Mouse (Mus musculus): ENCODE measurements around the gene Nr1h4. TPM values are rescaled to one million over a fixed set of nuclear protein-coding genes. Genes with fewer than 3 reads are reported as not detected.

The Nr1h4 gene
- polyA plus RNA-seq, 1 experiment from 2014 or later: 0.09 TPM

DNA sequence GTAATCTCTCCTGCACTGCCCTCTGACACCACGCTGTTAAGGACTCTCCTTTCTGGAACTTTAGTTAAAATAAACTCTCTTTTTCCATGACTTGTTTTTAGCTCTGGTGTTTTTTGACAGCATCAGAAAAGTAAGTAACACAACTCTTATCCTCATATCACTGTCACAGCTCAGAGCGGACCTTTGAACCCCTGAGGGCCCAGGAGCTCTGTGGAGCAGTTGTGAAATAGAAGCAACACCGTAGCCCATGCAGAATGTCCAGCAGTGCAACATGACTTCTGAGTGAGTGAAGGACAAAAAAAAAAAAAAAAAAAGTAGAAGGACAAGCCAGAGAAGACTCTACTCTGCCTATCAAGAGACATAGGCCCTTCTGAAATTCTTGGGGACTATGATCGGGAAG lies 14.2 kb downstream of the Nr1h4 start:
- Histone ChIP-seq H3K36me3 (no peaks in the 10 kb centered on the region), H3K27me3 (no peaks in the 10 kb centered on the region), H3K4me2 (no peak overlapping the region), H3K4me3 (no peak overlapping the region), H3K9me3 (no peaks in the 10 kb centered on the region), H3K4me1 (no peaks in the 10 kb centered on the region), H3K27ac (no peak overlapping the region), H3K9ac (no peak overlapping the region)
- 84% methylated on average over 4 of the region's 4 CpGs for WGBS
- ATAC-seq (ENCODE audit: insufficient number of reproducible peaks, low FRiP score, low TSS enrichment, low read depth): no peak

DNA sequence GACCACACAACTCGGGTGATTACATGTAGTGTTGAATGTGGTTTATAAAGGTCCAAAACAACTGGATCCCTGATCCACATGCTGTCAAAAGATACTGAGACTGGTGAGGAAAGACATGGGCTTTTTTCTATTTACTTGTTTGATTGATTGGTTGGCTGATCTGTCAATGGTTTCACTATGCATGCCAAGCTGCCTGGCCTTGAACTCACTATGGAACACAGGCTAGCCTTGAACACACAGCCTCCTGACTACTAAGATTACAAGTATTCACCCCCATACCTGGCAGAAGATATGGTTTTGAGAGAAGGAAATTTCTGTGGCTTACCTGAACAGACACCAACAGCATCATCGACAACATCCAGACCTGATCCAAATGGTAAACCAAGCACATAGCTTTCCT lies 15.0 kb downstream of the Nr1h4 start:
- WGBS: 78% methylated on average over 2 of the region's 2 CpGs
- no peaks in the 10 kb centered on the region for H3K4me1 ChIP-seq

DNA sequence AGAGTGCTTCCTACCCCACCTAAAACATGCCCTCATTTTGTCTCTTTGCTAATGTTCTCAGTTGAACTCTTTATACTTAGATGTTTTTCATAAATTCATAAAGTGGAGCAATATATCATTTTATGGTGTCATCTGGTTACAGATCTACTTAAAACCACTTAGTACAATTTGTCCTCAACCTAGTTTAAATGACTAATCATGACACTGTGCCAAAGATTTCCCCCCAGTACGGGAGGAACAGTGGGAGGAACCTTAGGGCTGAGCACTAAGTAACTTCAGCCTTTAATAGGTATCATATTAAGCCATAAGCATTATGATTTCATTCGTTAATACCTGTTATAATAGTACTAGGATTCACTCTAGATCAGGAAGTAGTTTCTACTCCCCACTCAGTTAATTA lies 17.6 kb downstream of the Nr1h4 start:
- Histone ChIP-seq H3K4me1 (no peaks in the 10 kb centered on the region), H3K9ac (no peak overlapping the region), H3K9me3 (no peaks in the 10 kb centered on the region), H3K4me3 (no peak overlapping the region), H3K36me3 (no peaks in the 10 kb centered on the region), H3K27me3 (no peaks in the 10 kb centered on the region), H3K4me2 (no peak overlapping the region), H3K27ac (no peak overlapping the region)
- no peak for ATAC-seq (ENCODE audit: insufficient number of reproducible peaks, low FRiP score, low TSS enrichment, low read depth)
- WGBS: 55% methylated on average over 2 of the region's 2 CpGs

More for the DNA sequence above, 15.0 kb downstream of the Nr1h4 start:
- no peak for ATAC-seq (ENCODE audit: insufficient number of reproducible peaks, low FRiP score, low TSS enrichment, low read depth)
- no peak overlapping the region for H3K27ac ChIP-seq
- no peaks in the 10 kb centered on the region for H3K36me3 ChIP-seq
- no peak overlapping the region for H3K4me3 ChIP-seq
- no peaks in the 10 kb centered on the region for H3K27me3 ChIP-seq
- H3K9ac ChIP-seq: no peak overlapping the region
- no peaks in the 10 kb centered on the region for H3K9me3 ChIP-seq
- no peak overlapping the region for H3K4me2 ChIP-seq

DNA sequence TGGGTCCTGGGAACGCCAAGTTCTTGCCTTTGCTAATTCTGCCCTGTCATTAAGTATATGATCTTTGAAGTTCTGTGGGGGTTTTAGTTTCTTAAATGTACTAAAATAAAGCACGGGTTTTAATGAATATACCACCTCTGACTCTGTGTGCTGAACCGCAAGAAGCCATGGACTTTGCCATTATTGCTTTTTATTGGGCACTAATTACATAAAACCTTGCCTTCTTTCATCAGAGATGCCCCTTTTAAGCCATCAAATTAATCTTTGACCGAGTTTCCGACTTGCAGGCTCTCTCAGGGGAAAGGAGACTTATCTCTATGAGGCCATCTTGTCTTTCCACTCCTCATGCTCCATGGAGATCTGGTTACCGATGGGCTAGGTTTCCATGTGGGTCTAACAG lies 20.8 kb downstream of the Nr1h4 start:
- no peak for ATAC-seq (ENCODE audit: insufficient number of reproducible peaks, low FRiP score, low TSS enrichment, low read depth)
- no peaks in the 10 kb centered on the region for H3K9me3 ChIP-seq
- no peak overlapping the region for H3K9ac ChIP-seq
- H3K4me3 ChIP-seq: no peak overlapping the region
- no peaks in the 10 kb centered on the region for H3K4me1 ChIP-seq
- 53% methylated on average over 6 of the region's 6 CpGs for WGBS
- no peak overlapping the region for H3K4me2 ChIP-seq
- no peaks in the 10 kb centered on the region for H3K27me3 ChIP-seq
- no peak overlapping the region for H3K27ac ChIP-seq
- no peaks in the 10 kb centered on the region for H3K36me3 ChIP-seq

DNA sequence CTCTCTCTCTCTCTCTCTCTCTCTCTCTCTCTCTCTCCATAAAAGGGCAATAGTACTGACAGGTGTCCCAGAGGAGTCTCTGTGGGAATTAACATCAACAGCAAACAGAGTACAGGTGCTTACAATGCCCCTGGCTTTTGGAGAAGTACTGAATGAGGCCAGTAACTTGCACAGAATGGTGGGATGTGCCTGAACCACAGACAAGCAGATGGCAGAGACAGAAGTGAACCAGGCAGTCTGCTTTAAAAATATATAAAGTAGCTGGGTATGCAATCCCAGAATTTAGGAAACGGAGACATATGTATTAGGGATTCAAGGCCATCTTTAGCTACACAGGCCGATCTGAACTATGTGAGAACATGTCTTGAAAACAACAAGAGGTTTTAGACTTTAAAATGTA lies 22.8 kb downstream of the Nr1h4 start:
- no peaks in the 10 kb centered on the region for H3K36me3 ChIP-seq
- 79% methylated on average over 2 of the region's 2 CpGs for WGBS
- no peak overlapping the region for H3K4me3 ChIP-seq
- no peak overlapping the region for H3K4me2 ChIP-seq
- H3K4me1 ChIP-seq: no peaks in the 10 kb centered on the region
- H3K27me3 ChIP-seq: no peaks in the 10 kb centered on the region
- ATAC-seq (ENCODE audit: insufficient number of reproducible peaks, low FRiP score, low TSS enrichment, low read depth): no peak
- H3K9ac ChIP-seq: no peak overlapping the region
- H3K27ac ChIP-seq: no peak overlapping the region
- no peaks in the 10 kb centered on the region for H3K9me3 ChIP-seq

DNA sequence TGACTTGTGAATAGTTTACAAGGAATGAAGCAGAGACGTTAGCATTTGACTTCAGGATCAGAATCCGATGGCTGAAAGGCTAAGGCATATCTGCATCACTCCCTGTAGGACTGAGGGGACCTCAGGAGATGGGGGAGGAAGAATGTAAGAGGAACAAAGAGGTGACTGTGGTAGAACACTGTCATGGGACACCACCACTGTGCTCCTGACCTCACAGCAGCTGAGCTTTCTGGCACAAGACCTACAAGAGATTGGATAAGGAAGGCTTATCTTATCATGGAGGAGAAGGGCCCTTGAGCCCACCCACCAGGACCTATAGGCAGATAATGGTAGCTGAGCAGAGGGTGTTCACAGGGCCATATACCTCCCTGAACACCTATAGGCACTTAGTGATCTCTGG lies 24.8 kb downstream of the Nr1h4 start:
- H3K27me3 ChIP-seq: no peaks in the 10 kb centered on the region
- no peak overlapping the region for H3K4me3 ChIP-seq
- H3K27ac ChIP-seq: no peak overlapping the region
- H3K9me3 ChIP-seq: no peaks in the 10 kb centered on the region
- H3K4me2 ChIP-seq: no peak overlapping the region
- 78% methylated on average over 2 of the region's 2 CpGs for WGBS
- H3K4me1 ChIP-seq: no peaks in the 10 kb centered on the region
- no peaks in the 10 kb centered on the region for H3K36me3 ChIP-seq
- no peak overlapping the region for H3K9ac ChIP-seq
- ATAC-seq (ENCODE audit: insufficient number of reproducible peaks, low FRiP score, low TSS enrichment, low read depth): no peak

DNA sequence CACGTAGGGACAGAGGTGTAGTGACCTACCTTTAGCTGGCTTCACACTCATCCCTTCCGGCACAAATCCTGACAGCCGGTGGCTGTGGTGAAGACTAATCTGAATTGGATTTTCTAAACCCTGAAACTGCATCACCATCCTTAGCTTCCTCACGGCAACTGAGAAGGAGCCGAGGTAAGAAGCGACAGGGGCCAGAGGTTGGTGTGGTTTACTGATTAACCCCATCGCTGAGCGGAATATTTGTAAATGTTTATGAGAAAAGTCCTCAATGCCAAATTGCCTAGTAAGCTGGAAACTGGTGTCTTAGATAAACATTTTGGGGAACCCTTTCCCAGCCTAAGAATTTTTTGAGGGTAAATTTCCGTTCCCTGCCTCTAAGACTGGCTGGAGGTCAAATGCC lies 26.9 kb downstream of the Nr1h4 start:
- 87% methylated on average over 9 of the region's 9 CpGs for WGBS
- H3K4me2 ChIP-seq: no peak overlapping the region
- H3K4me1 ChIP-seq: no peaks in the 10 kb centered on the region
- H3K9me3 ChIP-seq: no peaks in the 10 kb centered on the region
- no peaks in the 10 kb centered on the region for H3K36me3 ChIP-seq
- no peaks in the 10 kb centered on the region for H3K27me3 ChIP-seq
- no peak for ATAC-seq (ENCODE audit: insufficient number of reproducible peaks, low FRiP score, low TSS enrichment, low read depth)
- H3K4me3 ChIP-seq: no peak overlapping the region
- no peak overlapping the region for H3K27ac ChIP-seq
- no peak overlapping the region for H3K9ac ChIP-seq

DNA sequence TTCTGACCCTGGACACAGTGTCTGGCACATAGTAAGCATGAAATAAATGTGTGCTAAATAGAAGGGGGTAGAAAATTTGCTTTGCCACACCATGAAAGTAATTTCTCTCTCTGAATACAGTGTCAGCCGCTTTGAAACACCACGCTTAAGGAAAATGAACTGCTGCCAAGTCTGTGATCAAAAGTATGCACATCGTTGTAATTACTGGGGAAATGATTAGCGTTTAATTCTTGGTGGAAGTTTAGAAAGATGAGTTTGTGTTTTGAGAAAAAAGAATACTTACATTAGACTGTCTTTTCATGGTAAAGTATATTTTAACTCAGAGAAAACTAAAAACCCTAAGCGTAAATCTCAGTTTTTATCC lies 27.8 kb downstream of the Nr1h4 start:
- H3K9ac ChIP-seq: no peak overlapping the region
- no peak for ATAC-seq (ENCODE audit: insufficient number of reproducible peaks, low FRiP score, low TSS enrichment, low read depth)
- 73% methylated on average over 5 of the region's 5 CpGs for WGBS
- H3K27me3 ChIP-seq: no peaks in the 10 kb centered on the region
- no peaks in the 10 kb centered on the region for H3K36me3 ChIP-seq
- H3K9me3 ChIP-seq: no peaks in the 10 kb centered on the region
- no peak overlapping the region for H3K27ac ChIP-seq
- no peak overlapping the region for H3K4me2 ChIP-seq
- H3K4me3 ChIP-seq: no peak overlapping the region
- H3K4me1 ChIP-seq: no peaks in the 10 kb centered on the region

DNA sequence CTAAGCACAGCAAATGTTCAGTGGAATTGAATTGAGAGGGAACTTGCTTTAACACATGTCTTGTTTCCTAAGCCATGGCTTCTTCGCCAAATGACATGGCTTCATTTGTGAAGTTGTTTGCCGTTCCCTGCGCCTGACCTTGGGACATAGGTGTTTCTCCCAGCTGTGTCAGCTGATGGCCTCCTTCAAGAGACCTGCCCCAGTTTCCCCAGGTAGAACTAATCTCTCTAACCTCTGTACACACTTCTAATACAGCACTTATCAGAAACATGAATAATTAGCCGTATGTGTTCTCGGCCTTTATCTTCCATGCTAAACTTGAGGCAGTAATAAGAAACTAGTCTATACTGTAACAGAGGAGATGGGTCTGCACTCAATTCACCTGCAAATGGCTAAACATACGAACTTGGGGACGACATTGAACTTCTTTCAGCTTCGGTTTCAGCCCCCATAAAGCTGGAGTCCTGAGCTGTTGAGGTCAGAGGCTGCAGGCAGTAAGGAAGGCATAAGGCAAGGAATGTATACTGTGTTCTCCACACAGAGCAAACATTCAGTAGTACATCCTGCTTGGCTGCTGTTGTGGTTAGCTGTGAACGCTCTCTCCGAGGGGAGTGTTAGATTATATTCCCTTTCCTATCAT lies 28.3 kb downstream of the Nr1h4 start:
- Histone ChIP-seq H3K4me3 (no peak overlapping the region), H3K9me3 (no peaks in the 10 kb centered on the region), H3K27me3 (no peaks in the 10 kb centered on the region), H3K27ac (no peak overlapping the region), H3K36me3 (no peaks in the 10 kb centered on the region), H3K4me2 (no peak overlapping the region), H3K4me1 (no peaks in the 10 kb centered on the region), H3K9ac (no peak overlapping the region)
- no peak for ATAC-seq (ENCODE audit: insufficient number of reproducible peaks, low FRiP score, low TSS enrichment, low read depth)
- WGBS: 74% methylated on average over 10 of the region's 10 CpGs

DNA sequence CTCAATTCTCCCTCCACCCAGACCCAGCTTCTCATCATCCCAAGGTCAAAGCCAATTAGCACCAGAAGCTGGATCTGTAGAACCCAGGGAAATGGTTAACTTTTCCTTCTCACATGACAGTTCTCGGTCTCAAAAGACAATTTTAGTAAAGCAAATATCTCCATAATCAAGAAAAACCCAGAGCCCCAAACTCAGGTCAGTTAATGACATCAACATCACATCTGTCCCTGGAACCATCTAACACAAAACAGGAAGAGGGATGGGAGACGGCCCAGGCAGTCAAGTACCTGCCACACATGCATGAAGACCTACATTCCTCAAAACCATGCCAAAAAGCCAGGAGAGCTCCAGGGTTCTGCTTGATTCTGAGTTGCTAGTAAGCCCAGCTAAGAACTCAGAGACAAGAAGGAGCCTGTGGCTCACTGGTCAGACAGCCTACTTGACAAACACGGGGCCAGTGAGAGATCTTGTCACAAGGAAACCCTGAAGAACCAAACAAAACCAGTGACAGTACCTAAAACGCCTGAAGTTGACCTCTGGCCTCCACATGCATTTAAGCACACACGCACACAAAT lies 30.3 kb downstream of the Nr1h4 start:
- ATAC-seq (ENCODE audit: insufficient number of reproducible peaks, low FRiP score, low TSS enrichment, low read depth): no peak
- Histone ChIP-seq H3K27me3 (no peaks in the 10 kb centered on the region), H3K4me2 (no peak overlapping the region), H3K36me3 (no peaks in the 10 kb centered on the region), H3K27ac (no peak overlapping the region), H3K9ac (no peak overlapping the region), H3K4me1 (no peaks in the 10 kb centered on the region), H3K4me3 (no peak overlapping the region), H3K9me3 (no peaks in the 10 kb centered on the region)
- 69% methylated on average over 5 of the region's 5 CpGs for WGBS

DNA sequence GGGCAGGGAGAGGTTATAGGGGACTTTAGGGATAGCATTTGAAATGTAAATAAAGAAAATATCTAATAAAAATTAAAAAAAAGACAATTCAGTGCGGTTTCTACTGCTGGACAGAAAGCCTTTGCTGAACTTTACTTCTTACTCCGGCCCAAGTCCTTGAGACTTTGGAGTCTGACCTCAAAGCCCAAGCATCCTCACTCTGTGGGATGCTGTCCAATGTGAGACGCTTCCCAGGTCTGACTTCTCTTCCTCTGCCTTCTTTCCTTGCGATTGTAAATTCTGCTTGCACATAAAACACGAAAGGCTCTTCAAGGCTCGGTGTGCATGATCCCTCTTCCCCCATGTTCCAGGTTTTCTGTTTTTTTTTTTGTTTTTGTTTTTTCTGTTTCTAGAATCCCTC lies 31.5 kb downstream of the Nr1h4 start:
- Histone ChIP-seq H3K36me3 (no peaks in the 10 kb centered on the region), H3K27me3 (no peaks in the 10 kb centered on the region), H3K9me3 (no peaks in the 10 kb centered on the region), H3K27ac (no peak overlapping the region), H3K4me2 (no peak overlapping the region), H3K9ac (no peak overlapping the region), H3K4me1 (no peaks in the 10 kb centered on the region), H3K4me3 (no peak overlapping the region)
- ATAC-seq (ENCODE audit: insufficient number of reproducible peaks, low FRiP score, low TSS enrichment, low read depth): no peak
- 71% methylated on average over 6 of the region's 6 CpGs for whole genome bisulfite sequencing

DNA sequence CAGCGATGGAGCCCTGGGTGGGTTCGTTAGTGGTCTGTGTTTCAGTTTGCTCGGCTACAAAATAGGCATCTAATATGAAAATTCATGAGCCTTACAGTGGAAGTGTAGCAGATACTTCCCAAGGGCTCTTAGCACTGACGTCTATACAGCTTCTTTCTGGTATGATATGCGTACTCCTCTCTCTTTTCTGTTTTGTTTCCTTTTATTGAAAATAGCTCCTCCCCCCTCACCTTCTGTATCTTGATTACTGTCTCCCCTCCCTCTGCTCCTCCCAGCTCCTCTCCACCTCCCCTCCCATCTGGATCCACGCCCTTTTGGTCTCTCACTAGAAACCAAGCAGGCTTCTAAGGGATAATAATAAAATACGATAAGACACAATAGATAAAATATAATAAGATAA lies 37.8 kb downstream of the Nr1h4 start:
- no peaks in the 10 kb centered on the region for H3K9me3 ChIP-seq
- no peak for ATAC-seq (ENCODE audit: insufficient number of reproducible peaks, low FRiP score, low TSS enrichment, low read depth)
- no peak overlapping the region for H3K4me2 ChIP-seq
- no peaks in the 10 kb centered on the region for H3K4me1 ChIP-seq
- H3K4me3 ChIP-seq: no peak overlapping the region
- H3K27me3 ChIP-seq: no peaks in the 10 kb centered on the region
- H3K9ac ChIP-seq: no peak overlapping the region
- no peak overlapping the region for H3K27ac ChIP-seq
- 74% methylated on average over 7 of the region's 7 CpGs for WGBS
- H3K36me3 ChIP-seq: no peaks in the 10 kb centered on the region

DNA sequence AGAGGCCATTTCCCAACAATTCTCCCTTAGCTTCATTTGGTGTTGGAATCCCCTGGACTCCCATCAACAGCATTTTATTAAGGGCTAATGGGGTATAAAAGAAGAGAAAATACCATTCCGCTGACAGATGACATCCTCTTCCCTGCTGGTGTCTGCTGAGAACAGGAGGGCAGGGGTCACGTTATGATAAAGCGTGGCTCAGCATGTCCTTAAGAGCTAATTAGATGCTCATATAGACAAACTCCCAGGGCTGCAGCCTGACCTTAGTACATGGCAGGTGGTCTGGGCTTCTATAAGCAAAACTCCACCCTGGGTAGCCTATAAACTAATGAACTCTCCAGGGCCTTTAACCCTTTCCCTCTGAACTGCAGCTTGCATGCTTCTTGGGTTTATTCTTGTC lies 42.1 kb downstream of the Nr1h4 start:
- WGBS: 16% methylated on average over 3 of the region's 3 CpGs
- Histone ChIP-seq H3K9me3 (no peaks in the 10 kb centered on the region), H3K36me3 (no peaks in the 10 kb centered on the region), H3K4me3 (no peak overlapping the region), H3K27ac (no peak overlapping the region), H3K9ac (no peak overlapping the region), H3K27me3 (no peaks in the 10 kb centered on the region), H3K4me1 (no peaks in the 10 kb centered on the region), H3K4me2 (no peak overlapping the region)
- ATAC-seq (ENCODE audit: insufficient number of reproducible peaks, low FRiP score, low TSS enrichment, low read depth): no peak

Measured in limb, embryonic 15.5 days (tissue).